Mouse (Mus musculus) forebrain, embryonic 14.5 days (tissue): Measurements from ENCODE around the gene Dhcr24. TPM values are rescaled to one million over a fixed set of nuclear protein-coding genes. Genes with fewer than 3 reads are reported as not detected.

Source experiments
- ATAC-seq: fragments of 200-750 bp; cut with Nextera tagmentation; 2 replicates; pipeline ENCODE4 v1.8.0; 2017; ENCODE audit warnings: mild to moderate bottlenecking, moderate library complexity
- DNase-seq: peaks from one replicate; pipeline ENCODE4 v3.0.0-alpha.2; 2015; ENCODE audit warnings: low spot score
- H3K27ac ChIP-seq: fragments of 300-500 bp; sonication (generic); 2 replicates; pipeline ENCODE4 v1.5.1; 2014; ENCODE audit warnings: low read depth, mild to moderate bottlenecking, control low read depth, low read length, moderate library complexity
- H3K27me3 ChIP-seq: fragments of 300-500 bp; sonication (generic); replicated peaks from 2 replicates; pipeline ENCODE4 v1.6.1; 2014; ENCODE audit warnings: low read length, control low read depth, mixed read lengths; ENCODE audit not compliant: control insufficient read depth, insufficient read depth
- H3K36me3 ChIP-seq: fragments of 300-500 bp; sonication (generic); 2 replicates; pipeline ENCODE4 v1.6.1; 2014; ENCODE audit warnings: low read length, control low read depth; ENCODE audit not compliant: control insufficient read depth, insufficient read depth
- H3K4me1 ChIP-seq: fragments of 300-500 bp; sonication (generic); 2 replicates; pipeline ENCODE4 v1.6.1; 2014; ENCODE audit warnings: antibody characterized with exemption, low read length, control low read depth; ENCODE audit not compliant: control insufficient read depth, insufficient read depth
- H3K4me2 ChIP-seq: fragments of 300-500 bp; sonication (generic); 2 replicates; pipeline ENCODE4 v1.6.1; 2014; ENCODE audit warnings: mild to moderate bottlenecking, control low read depth, low read length
- H3K4me3 ChIP-seq: fragments of 300-500 bp; sonication (generic); 2 replicates; pipeline ENCODE4 v1.5.1; 2014; ENCODE audit warnings: low read depth, low read length, control low read depth
- H3K9ac ChIP-seq: fragments of 300-500 bp; sonication (generic); 2 replicates; pipeline ENCODE4 v1.6.1; 2014; ENCODE audit warnings: mild to moderate bottlenecking, low read length, control low read depth, moderate library complexity
- H3K9me3 ChIP-seq: fragments of 300-500 bp; sonication (generic); replicated peaks from 2 replicates; pipeline ENCODE4 v1.6.1; 2016; ENCODE audit warnings: low read length, control low read depth, mixed read lengths; ENCODE audit not compliant: control insufficient read depth
- WGBS: fragments of 180-500 bp; shearing (Covaris S2); extraction: QIAGEN DNeasy Blood & Tissue Kit; methylation state at CpG from one replicate; pipeline ENCODE4 v1.1.7; 2014; 5-methylcytosine and 5-hydroxymethylcytosine counted together
- polyA plus RNA-seq: library from polyadenylated mRNA; unstranded; fragments of >200 nt; fragmentation: Nextera tagmentation; extraction: Ambion mirVana; gene quantifications from 2 replicates; pipeline ENCODE4 v1.2.1, GENCODE M21; 2014

The Dhcr24 gene
- polyA plus RNA-seq, 1 experiment from 2014 or later = 16.6 TPM

- Histone ChIP-seq H3K4me2 (no peak overlapping the region), H3K4me3 (no peak overlapping the region), H3K27me3 (no peaks in the 10 kb centered on the region), H3K27ac (no peak overlapping the region), H3K4me1 (no peaks in the 10 kb centered on the region), H3K36me3 (peaks cover 88% of the 10 kb centered on the region), H3K9ac (no peak overlapping the region), H3K9me3 (no peaks in the 10 kb centered on the region)
- 88% methylated on average over 11 of the region's 11 CpGs for WGBS
- DNase-seq (no peak), ATAC-seq (no peak)
These were observed 10.4 kb downstream of the Dhcr24 start for GRCm38 (mm10) chr4:106571081-106571724.

- Histone ChIP-seq H3K36me3 (peaks cover 93% of the 10 kb centered on the region), H3K4me3 (no peak overlapping the region), H3K4me1 (no peaks in the 10 kb centered on the region), H3K27me3 (no peaks in the 10 kb centered on the region), H3K4me2 (no peak overlapping the region), H3K27ac (no peak overlapping the region), H3K9me3 (no peaks in the 10 kb centered on the region), H3K9ac (no peak overlapping the region)
- ATAC-seq (no peak), DNase-seq (no peak)
- 87% methylated on average over 8 of the region's 8 CpGs for WGBS
These were observed 14.2 kb downstream of the Dhcr24 start for GRCm38 (mm10) chr4:106575022-106575421.

GRCm38 (mm10) chr4:106577511-106577910 is 16.7 kb downstream of the Dhcr24 start:
- no peak overlapping the region for H3K4me3 ChIP-seq
- DNase-seq (no peak), ATAC-seq (no peak)
- WGBS = 75% methylated on average over 7 of the region's 7 CpGs
- no peaks in the 10 kb centered on the region for H3K9me3 ChIP-seq
- H3K9ac ChIP-seq = no peak overlapping the region
- peaks cover 97% of the 10 kb centered on the region for H3K36me3 ChIP-seq
- no peaks in the 10 kb centered on the region for H3K4me1 ChIP-seq
- no peak overlapping the region for H3K27ac ChIP-seq
- no peak overlapping the region for H3K4me2 ChIP-seq
- H3K27me3 ChIP-seq = no peaks in the 10 kb centered on the region

DNA sequence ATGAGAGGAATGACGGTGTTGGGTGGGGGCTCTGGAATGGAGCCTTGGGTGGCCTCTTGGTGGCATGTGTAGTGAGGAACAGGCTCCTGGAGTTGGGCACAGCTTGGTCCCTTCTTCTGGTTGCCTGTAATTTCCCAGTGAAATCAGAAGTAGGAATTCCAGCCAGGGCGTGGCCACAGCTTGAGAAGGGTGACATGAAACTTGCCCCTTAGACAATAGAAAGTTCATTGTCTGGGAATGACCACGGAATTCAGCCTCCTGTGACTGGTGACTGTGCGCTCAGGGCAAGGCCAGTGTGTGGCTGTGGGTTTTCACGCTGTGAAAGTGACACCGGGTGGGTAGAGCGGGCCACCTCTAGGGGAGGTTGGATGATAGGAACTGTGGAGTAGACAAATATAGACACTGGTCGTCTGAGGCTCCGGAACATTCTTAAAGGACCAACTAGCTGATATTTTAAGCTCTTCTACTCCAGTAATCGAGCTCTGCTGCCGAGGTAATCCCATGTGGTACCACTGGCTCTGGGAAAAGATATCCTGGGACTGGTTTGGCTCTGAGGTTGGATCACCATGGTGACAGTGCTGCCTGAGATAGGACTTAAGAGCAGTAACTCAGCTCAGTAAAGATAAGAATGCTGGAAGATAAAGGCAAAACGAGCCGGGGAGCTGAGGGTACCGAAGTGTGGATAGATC is 20.5 kb downstream of the Dhcr24 start:
- H3K9ac ChIP-seq = no peak overlapping the region
- H3K4me3 ChIP-seq = no peak overlapping the region
- H3K27ac ChIP-seq = no peak overlapping the region
- no peak overlapping the region for H3K4me2 ChIP-seq
- H3K4me1 ChIP-seq = no peaks in the 10 kb centered on the region
- no peaks in the 10 kb centered on the region for H3K9me3 ChIP-seq
- DNase-seq = no peak
- no peak for ATAC-seq
- H3K27me3 ChIP-seq = no peaks in the 10 kb centered on the region
- WGBS = 93% methylated on average over 14 of the region's 14 CpGs
- H3K36me3 ChIP-seq = peaks cover 96% of the 10 kb centered on the region

DNA sequence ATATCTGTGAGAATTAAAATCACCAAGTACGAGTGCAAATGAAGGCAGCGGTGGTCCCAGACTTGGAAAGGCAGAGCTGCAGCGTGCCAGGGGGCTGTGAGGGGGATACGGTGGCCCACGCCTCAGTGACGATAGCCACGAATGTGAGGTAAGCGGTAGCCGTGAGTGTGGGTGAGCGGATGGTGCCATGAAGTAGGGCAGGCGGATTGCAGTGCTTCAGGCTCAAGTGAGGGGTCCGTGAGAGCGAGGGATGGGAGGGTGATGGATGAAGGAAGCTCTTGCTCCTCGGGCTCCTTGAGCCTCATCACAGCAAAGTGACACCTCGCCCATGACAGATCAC is 21.0 kb downstream of the Dhcr24 start:
- no peak for DNase-seq
- no peak overlapping the region for H3K4me3 ChIP-seq
- no peaks in the 10 kb centered on the region for H3K9me3 ChIP-seq
- WGBS = 94% methylated on average over 15 of the region's 15 CpGs
- no peaks in the 10 kb centered on the region for H3K27me3 ChIP-seq
- no peak overlapping the region for H3K27ac ChIP-seq
- no peak overlapping the region for H3K4me2 ChIP-seq
- no peaks in the 10 kb centered on the region for H3K4me1 ChIP-seq
- H3K36me3 ChIP-seq = peaks cover 96% of the 10 kb centered on the region
- ATAC-seq = no peak
- H3K9ac ChIP-seq = no peak overlapping the region

DNA sequence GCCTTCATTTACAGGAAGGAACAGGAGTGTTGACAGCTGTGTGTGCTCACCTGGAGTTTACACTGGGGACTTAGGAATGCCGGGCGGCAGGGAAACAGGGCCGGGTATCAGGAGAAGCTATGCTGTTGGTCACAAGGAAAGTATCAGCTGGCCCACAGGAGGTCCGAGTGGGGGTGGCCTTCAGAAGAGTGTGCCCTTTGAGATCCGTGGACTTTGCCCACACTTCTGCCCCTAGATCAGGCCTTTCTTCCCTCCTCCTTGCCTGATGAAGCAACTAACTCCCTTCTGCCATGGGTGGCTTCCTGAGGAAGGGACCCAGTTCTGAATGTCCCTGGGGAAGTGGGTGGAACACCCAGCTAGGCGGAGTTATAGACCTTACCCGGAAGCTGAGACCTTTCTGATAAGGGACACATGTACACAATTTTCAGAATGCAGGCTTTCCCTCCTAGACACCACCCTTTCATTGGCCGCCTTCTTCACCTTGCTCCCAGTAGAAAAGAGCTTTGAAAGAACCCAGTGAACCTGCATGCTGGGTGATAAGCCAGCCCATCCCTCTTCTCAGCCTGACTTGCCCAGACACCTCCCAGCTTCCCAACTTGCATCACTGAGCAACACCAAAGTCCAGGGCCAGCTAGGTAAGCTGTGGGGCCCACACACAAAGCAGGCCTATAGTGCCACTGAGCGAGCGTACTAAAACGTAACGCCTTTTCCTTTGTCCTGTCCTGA is 21.8 kb downstream of the Dhcr24 start:
- 92% methylated on average over 12 of the region's 12 CpGs for WGBS
- H3K27me3 ChIP-seq = no peaks in the 10 kb centered on the region
- no peak overlapping the region for H3K4me2 ChIP-seq
- H3K9ac ChIP-seq = no peak overlapping the region
- no peak overlapping the region for H3K27ac ChIP-seq
- peaks cover 95% of the 10 kb centered on the region for H3K36me3 ChIP-seq
- H3K4me1 ChIP-seq = no peaks in the 10 kb centered on the region
- H3K9me3 ChIP-seq = no peaks in the 10 kb centered on the region
- H3K4me3 ChIP-seq = no peak overlapping the region
- ATAC-seq (no peak), DNase-seq (no peak)

DNA sequence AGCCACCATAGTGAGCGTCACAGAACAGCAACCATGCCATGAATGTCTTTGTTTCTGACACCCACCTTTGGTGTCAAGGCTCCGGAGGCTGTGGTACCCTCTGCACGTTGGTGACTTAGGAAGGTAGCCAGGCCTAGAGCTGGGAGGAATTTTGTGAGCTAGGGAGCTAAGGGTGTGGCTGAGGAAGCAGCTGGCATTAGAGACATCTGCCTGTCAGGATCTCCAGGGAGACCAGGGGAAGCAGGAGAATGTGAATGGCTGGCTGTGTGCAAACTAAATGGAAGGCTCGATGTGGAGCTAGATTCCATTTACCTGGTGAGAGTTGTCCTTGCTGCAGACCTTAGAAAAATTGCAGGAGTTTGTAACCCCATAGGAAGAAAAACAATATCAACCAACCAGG is 23.8 kb downstream of the Dhcr24 start:
- H3K36me3 ChIP-seq = peaks cover 95% of the 10 kb centered on the region
- H3K27ac ChIP-seq = no peak overlapping the region
- no peak for ATAC-seq
- no peak overlapping the region for H3K9ac ChIP-seq
- no peak for DNase-seq
- no peak overlapping the region for H3K4me2 ChIP-seq
- no peaks in the 10 kb centered on the region for H3K9me3 ChIP-seq
- H3K4me3 ChIP-seq = no peak overlapping the region
- 92% methylated on average over 4 of the region's 4 CpGs for WGBS
- no peaks in the 10 kb centered on the region for H3K27me3 ChIP-seq
- no peaks in the 10 kb centered on the region for H3K4me1 ChIP-seq

DNA sequence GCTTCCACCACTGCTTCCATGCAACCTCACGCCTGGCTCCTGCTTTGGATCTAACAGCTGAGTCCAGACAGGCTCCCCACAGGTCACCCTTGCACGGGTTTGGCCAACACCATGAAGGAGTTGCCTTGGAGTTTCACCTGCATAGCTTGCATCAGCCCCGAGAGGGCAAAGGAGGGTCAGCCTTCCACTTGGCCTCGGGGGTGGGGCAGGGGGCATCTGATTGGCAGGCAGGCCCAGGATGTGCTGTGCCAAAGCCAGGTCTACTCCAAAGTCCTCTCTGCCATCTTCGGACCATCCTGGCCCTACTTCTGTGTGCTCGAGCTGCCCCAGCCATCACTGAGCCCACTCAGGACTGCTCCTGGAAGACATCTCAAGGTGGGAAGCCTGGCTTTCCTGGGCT is 26.2 kb downstream of the Dhcr24 start:
- H3K9me3 ChIP-seq = no peaks in the 10 kb centered on the region
- no peak overlapping the region for H3K4me2 ChIP-seq
- H3K4me1 ChIP-seq = no peaks in the 10 kb centered on the region
- ATAC-seq (no peak), DNase-seq (no peak)
- peaks cover 82% of the 10 kb centered on the region for H3K36me3 ChIP-seq
- H3K27ac ChIP-seq = no peak overlapping the region
- WGBS = 96% methylated on average over 6 of the region's 6 CpGs
- no peaks in the 10 kb centered on the region for H3K27me3 ChIP-seq
- no peak overlapping the region for H3K4me3 ChIP-seq
- H3K9ac ChIP-seq = no peak overlapping the region

- Histone ChIP-seq H3K36me3 (peaks cover 52% of the 10 kb centered on the region), H3K4me2 (no peak overlapping the region), H3K9me3 (no peaks in the 10 kb centered on the region), H3K4me1 (no peaks in the 10 kb centered on the region), H3K4me3 (no peak overlapping the region), H3K27ac (no peak overlapping the region), H3K9ac (no peak overlapping the region), H3K27me3 (no peaks in the 10 kb centered on the region)
- ATAC-seq (no peak), DNase-seq (no peak)
- 84% methylated on average over 9 of the region's 9 CpGs for WGBS
These were observed 29.3 kb downstream of the Dhcr24 start for GRCm38 (mm10) chr4:106590142-106590541.
